ENCODE assay signal across 24 mouse cellular contexts in genomic region chr3:97978710-97979109, GRCm38 (mm10). TPM values are rescaled to one million over a fixed set of nuclear protein-coding genes. Genes with fewer than 3 reads are reported as not detected.
A peak's percentile ranks its signal among the peaks of the same experiment; 100 is the strongest.
DNase-seq lines count a peak whose midpoint lies in the region; ATAC-seq and TF ChIP-seq lines count a peak whose summit lies in the region.
"Had no signal": no experiment of that assay in that cellular context is flagged by ENCODE, and none has a peak within 500 bp of the region (broad histone marks: within the 10 kb centered on the region; RNA-seq: fewer than 3 reads in every experiment).

No protein-coding gene starts in this region.

- H3K9ac ChIP-seq in hindbrain, embryonic 11.5 days (ENCODE audit: low read depth, low read length), result no peak overlapping the region
- H3K9ac ChIP-seq: forebrain, embryonic 13.5 days; forebrain, postnatal 0 days; hindbrain, embryonic 13.5 days had no signal

- TF ChIP-seq CTCF in spleen, adult 2 months (IDR thresholded peaks at IDR 0.05; ENCODE audit: extremely low read depth, insufficient read depth, insufficient read length, insufficient replicate concordance), result no peak

- H3K4me1 ChIP-seq in spleen, adult 2 months (ENCODE audit: control insufficient read depth, insufficient read depth, insufficient read length), result peaks cover 10% of the 10 kb centered on the region; the same call in 1 of the 2 replicates
- no peaks in the 10 kb centered on the region for H3K4me1 ChIP-seq in hindbrain, embryonic 11.5 days (replicated peaks; ENCODE audit: control insufficient read depth, insufficient read depth, low read length)
- H3K4me1 ChIP-seq: forebrain, embryonic 13.5 days; hindbrain, embryonic 13.5 days had no signal

- H3K27me3 ChIP-seq in spleen, adult 2 months (ENCODE audit: control insufficient read depth, insufficient read depth, low read length), result no peaks in the 10 kb centered on the region
- H3K27me3 ChIP-seq in hindbrain, embryonic 11.5 days (ENCODE audit: control insufficient read depth, insufficient read depth, low read length), result no peaks in the 10 kb centered on the region
- H3K27me3 ChIP-seq: forebrain, embryonic 13.5 days; hindbrain, embryonic 13.5 days had no signal

- TF ChIP-seq POLR2A in spleen, adult 2 months (IDR thresholded peaks at IDR 0.05; ENCODE audit: low read depth, low read length), result no peak

- DNase-seq in B cell, adult 2 months, result peak; percentile 73 to 81
- peak; percentile 72 for DNase-seq in MEL-GATA-1-ER (ENCODE audit: extremely low read depth, low read depth)
- peak in 1 of 2 experiments; percentile 67 for DNase-seq in spleen, adult 2 months (ENCODE audit: low read depth in 1 of 2, low spot score in 2 of 2)
- no peak for DNase-seq in urinary bladder, postnatal 10 days (ENCODE audit: low spot score)
- DNase-seq in yolk sac, embryonic 10.5 days (ENCODE audit: low spot score), result no peak
- no peak for DNase-seq in cerebellum, adult 9-10 months
- no peak for DNase-seq in hindbrain, embryonic 11.5 days (ENCODE audit: low spot score)
- DNase-seq: adrenal gland, adult 8-10 months; adrenal gland, postnatal 36 days; cerebellum, adult 11 months; cerebellum, adult 8-10 months; cerebellum, postnatal 36 days; forebrain, postnatal 0 days; gastrocnemius, adult 2 months; gastrocnemius, postnatal 36 days; heart, adult 18-20 months; heart, postnatal 10 days; heart, postnatal 4 days had no signal

- H3K4me3 ChIP-seq in spleen, adult 2 months (ENCODE audit: extremely low read depth, insufficient read depth, insufficient read length), result peak overlapping the region; percentile 56
- H3K4me3 ChIP-seq in hindbrain, embryonic 11.5 days (ENCODE audit: low read depth, low read length), result no peak overlapping the region
- H3K4me3 ChIP-seq: embryonic facial prominence, embryonic 10.5 days; forebrain, embryonic 13.5 days; gastrocnemius, adult 2 months; heart, embryonic 10.5 days; hindbrain, embryonic 13.5 days had no signal

- no peak overlapping the region for H3K4me2 ChIP-seq in hindbrain, embryonic 11.5 days (replicated peaks; ENCODE audit: low read depth, low read length)
- H3K4me2 ChIP-seq: forebrain, embryonic 13.5 days; hindbrain, embryonic 13.5 days had no signal

- no peaks in the 10 kb centered on the region for H3K9me3 ChIP-seq in hindbrain, embryonic 11.5 days (ENCODE audit: control insufficient read depth, low read length)
- H3K9me3 ChIP-seq: embryonic facial prominence, embryonic 10.5 days; forebrain, embryonic 13.5 days; heart, embryonic 10.5 days had no signal

- 29% methylated on average over 2 of the region's 2 CpGs for WGBS in spleen, adult 2 months
- 73% methylated on average over 2 of the region's 2 CpGs for WGBS in hindbrain, embryonic 11.5 days

- peak overlapping the region; percentile 74 for H3K27ac ChIP-seq in spleen, adult 2 months (ENCODE audit: insufficient read depth, low read length)
- no peak overlapping the region for H3K27ac ChIP-seq in hindbrain, embryonic 11.5 days (ENCODE audit: low read depth, low read length)
- H3K27ac ChIP-seq: embryonic facial prominence, embryonic 10.5 days; forebrain, embryonic 13.5 days; gastrocnemius, adult 2 months; heart, embryonic 10.5 days; hindbrain, embryonic 13.5 days; hindbrain, postnatal 0 days had no signal

- H3K36me3 ChIP-seq in spleen, adult 2 months (ENCODE audit: control insufficient read depth, insufficient read depth, low read length), result peaks cover 2% of the 10 kb centered on the region; the same call in 1 of the 2 replicates
- no peaks in the 10 kb centered on the region for H3K36me3 ChIP-seq in hindbrain, embryonic 11.5 days (ENCODE audit: control insufficient read depth, insufficient read depth, low read length)
- H3K36me3 ChIP-seq: embryonic facial prominence, embryonic 10.5 days; heart, embryonic 10.5 days; hindbrain, embryonic 13.5 days had no signal

- ATAC-seq in megakaryocyte, adult 5-6 weeks (ENCODE audit: poor library complexity, severe bottlenecking), result peak; percentile 88
- no peak for ATAC-seq in hindbrain, embryonic 11.5 days (ENCODE audit: low FRiP score)
- ATAC-seq: forebrain, embryonic 13.5 days; forebrain, postnatal 0 days; hindbrain, postnatal 0 days had no signal

RNA-seq across cellular contexts. Expression of gene Notch2, which starts 34.6 kb away (rescaled TPM):
- total RNA-seq in megakaryocyte, adult 5-6 weeks (2015), result 92.1 and 97.4 TPM in 2 replicates
- total RNA-seq in megakaryocyte, adult 5-6 weeks (2017), result 81.7 and 104 TPM in 2 replicates
- 45.7 and 63.3 TPM in 2 replicates for polyA plus RNA-seq in spleen, adult 2 months (2012; rRNA removed)
- 16.7 and 20.8 TPM in 2 replicates for polyA plus RNA-seq in hindbrain, embryonic 11.5 days (2014; fragmentation: Nextera tagmentation; extraction: Ambion mirVana)

Comparison
In these comparisons a context has a peak if more than half of its experiments do, and no peak if none do; other contexts are left out.
1. DNase-seq: peak in B cell, adult 2 months (2 of 2) and MEL-GATA-1-ER (single experiment); none in urinary bladder, postnatal 10 days (single experiment), yolk sac, embryonic 10.5 days (single experiment), cerebellum, adult 9-10 months (single experiment) and hindbrain, embryonic 11.5 days (single experiment).